In the genomic region with DNA sequence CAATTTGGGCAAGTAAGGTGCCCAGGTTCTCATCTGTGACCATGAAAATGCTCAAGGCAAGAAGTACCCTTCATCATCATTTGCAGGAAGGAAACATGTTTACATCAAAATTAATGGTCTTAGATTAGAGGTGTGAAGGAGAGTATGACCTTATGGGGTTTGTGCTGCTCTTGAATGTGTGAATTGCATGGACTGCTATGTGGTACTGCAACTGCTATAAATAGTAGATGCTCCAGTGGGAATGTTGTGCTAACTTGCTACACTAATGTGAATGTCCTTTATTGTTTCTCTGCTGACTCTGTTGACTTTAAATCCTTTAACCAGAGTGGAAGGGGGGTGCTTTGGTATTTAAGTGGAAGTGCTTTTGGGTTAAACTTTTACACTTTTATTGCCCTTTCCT, we compare ENCODE assay signal across 18 mouse cellular contexts. TPM values are rescaled to one million over a fixed set of nuclear protein-coding genes. Genes with fewer than 3 reads are reported as not detected.
"Had no signal": no experiment of that assay in that cellular context is flagged by ENCODE, and none has a peak within 500 bp of the region (broad histone marks: within the 10 kb centered on the region; RNA-seq: fewer than 3 reads in every experiment).

No protein-coding gene starts in this region.

- H3K4me2 ChIP-seq: limb, embryonic 15.5 days; liver, embryonic 12.5 days; lung, embryonic 14.5 days; neural tube, embryonic 15.5 days had no signal

- H3K9me3 ChIP-seq: limb, embryonic 15.5 days; liver, embryonic 12.5 days; midbrain, embryonic 10.5 days; neural tube, embryonic 15.5 days had no signal

- DNase-seq: layer of hippocampus, adult 9-11 months; layer of hippocampus, postnatal 36 days; lung, embryonic 14.5 days; lung, postnatal 10 days; lung, postnatal 4 days; midbrain, embryonic 14.5 days; right cerebral cortex, adult 18-20 months; right cerebral cortex, postnatal 25 days; thymus, postnatal 4 days had no signal

- H3K27me3 ChIP-seq: limb, embryonic 15.5 days; liver, embryonic 12.5 days; neural tube, embryonic 15.5 days had no signal

- H3K4me1 ChIP-seq: limb, embryonic 15.5 days; liver, embryonic 12.5 days; neural tube, embryonic 15.5 days had no signal

- H3K4me3 ChIP-seq: limb, embryonic 15.5 days; liver, embryonic 12.5 days; midbrain, embryonic 10.5 days; myocyte; neural tube, embryonic 15.5 days had no signal

- H3K27ac ChIP-seq: limb, embryonic 15.5 days; liver, embryonic 12.5 days; midbrain, embryonic 10.5 days; neural tube, embryonic 15.5 days; stomach, postnatal 0 days had no signal

- ATAC-seq: liver, embryonic 12.5 days had no signal

- H3K9ac ChIP-seq: limb, embryonic 15.5 days; liver, embryonic 12.5 days; lung, embryonic 14.5 days; neural tube, embryonic 15.5 days had no signal

RNA-seq across cellular contexts. Expression of gene Nhlh1, which starts 36.9 kb away (rescaled TPM):
- total RNA-seq: megakaryocyte, adult 5-6 weeks had no signal
- polyA plus RNA-seq: limb, embryonic 11.5 days; liver, embryonic 12.5 days; liver, embryonic 16.5 days; lung, embryonic 14.5 days; stomach, postnatal 0 days had no signal
